Mouse (Mus musculus): ENCODE measurements around the gene Ralgps1.

GRCm38 (mm10) chr2:33348260-33348659, 23.0 kb downstream of the Ralgps1 start:
- no peak for TF ChIP-seq CTCF (IDR thresholded peaks at IDR 0.05)
- no peak for TF ChIP-seq EP300 (IDR thresholded peaks at IDR 0.05)
